Mouse (Mus musculus) MEL (cell line): Measurements from ENCODE around the gene Fn1. TPM values are rescaled to one million over a fixed set of nuclear protein-coding genes. Genes with fewer than 3 reads are reported as not detected.

ENCODE experiments used
- DNase-seq: peaks from one replicate; pipeline ENCODE4 v3.0.0; 2011; ENCODE audit warnings: low read depth, low spot score
- H3K27ac ChIP-seq: 2 replicates; pipeline ENCODE4 v1.5.1; 2012; ENCODE audit warnings: low read depth, mild to moderate bottlenecking, control low read depth, low read length, moderate library complexity; ENCODE audit not compliant: control insufficient read depth
- H3K27me3 ChIP-seq, 2 experiments: fragments of 150-350 bp in 1 of 2; sonication (generic) in 1 of 2; 2 replicates each; pipeline ENCODE4 v1.6.1; 2012; ENCODE audit warnings: low read length in 2 of 2, mild to moderate bottlenecking in 2 of 2, improper control_type of control experiment in 1 of 2, moderate library complexity in 1 of 2; ENCODE audit not compliant: insufficient read depth in 2 of 2, control insufficient read depth in 1 of 2
- H3K36me3 ChIP-seq, 2 experiments: 2 replicates each; pipeline ENCODE4 v1.6.1; 2012 to 2014; ENCODE audit warnings: low read length in 2 of 2, improper control_type of control experiment in 1 of 2, inconsistent platforms in 1 of 2, mild to moderate bottlenecking in 1 of 2; ENCODE audit not compliant: insufficient read depth in 2 of 2, control insufficient read depth in 1 of 2
- H3K4me1 ChIP-seq, 2 experiments: fragments of 150-350 bp in 1 of 2; sonication (generic) in 1 of 2; 2 replicates each; pipeline ENCODE4 v1.6.1; 2012; ENCODE audit warnings: low read length in 2 of 2, improper control_type of control experiment in 1 of 2, mild to moderate bottlenecking in 1 of 2; ENCODE audit not compliant: insufficient read depth in 2 of 2, control insufficient read depth in 1 of 2
- H3K4me3 ChIP-seq, 2 experiments: fragments of 150-350 bp in 1 of 2; sonication (generic) in 1 of 2; 2 replicates each; pipeline ENCODE4 v1.5.1; 2012; ENCODE audit warnings: low read depth in 2 of 2, low read length in 2 of 2, mild to moderate bottlenecking in 2 of 2, moderate library complexity in 2 of 2, control low read depth in 1 of 2, improper control_type of control experiment in 1 of 2; ENCODE audit not compliant: control insufficient read depth in 1 of 2, insufficient read depth in 1 of 2
- H3K79me2 ChIP-seq: 2 replicates; pipeline ENCODE4 v1.6.1; 2012; ENCODE audit warnings: mild to moderate bottlenecking, low read length, moderate library complexity; ENCODE audit not compliant: control insufficient read depth, poor library complexity, insufficient read depth
- H3K9ac ChIP-seq: 2 replicates; pipeline ENCODE4 v1.6.1; 2012; ENCODE audit warnings: low read depth, mild to moderate bottlenecking, control low read depth, low read length, moderate library complexity; ENCODE audit not compliant: control insufficient read depth, poor library complexity, severe bottlenecking
- H3K9me3 ChIP-seq: fragments of 150-350 bp; sonication (generic); replicated peaks from 2 replicates; pipeline ENCODE4 v1.6.1; 2012; ENCODE audit warnings: mild to moderate bottlenecking, low read length, improper control_type of control experiment, moderate library complexity; ENCODE audit not compliant: insufficient read depth
- BHLHE40 ChIP-seq: IDR thresholded peaks from 2 replicates; pipeline ENCODE4 v1.6.1; 2012; ENCODE audit warnings: low read depth, mild to moderate bottlenecking, inconsistent platforms, low read length, improper control_type of control experiment, borderline replicate concordance
- CHD1 ChIP-seq: IDR thresholded peaks from 2 replicates; pipeline ENCODE4 v1.6.1; 2012; ENCODE audit warnings: low read depth, mild to moderate bottlenecking, inconsistent platforms, low read length, improper control_type of control experiment
- E2F4 ChIP-seq: IDR thresholded peaks from 2 replicates; pipeline ENCODE4 v1.6.1; 2011; ENCODE audit warnings: low read depth, low read length, improper control_type of control experiment, borderline replicate concordance
- ELF1 ChIP-seq: IDR thresholded peaks from 2 replicates; pipeline ENCODE4 v1.6.1; 2014; ENCODE audit warnings: low read depth, mild to moderate bottlenecking, inconsistent platforms, low read length, improper control_type of control experiment, moderate library complexity
- ETS1 ChIP-seq: IDR thresholded peaks from 2 replicates; pipeline ENCODE4 v1.6.1; 2012; ENCODE audit warnings: low read depth, mild to moderate bottlenecking, inconsistent platforms, low read length, improper control_type of control experiment, moderate library complexity
- GABPA ChIP-seq: IDR thresholded peaks from 2 replicates; pipeline ENCODE4 v1.6.1; 2012; ENCODE audit warnings: low read depth, mild to moderate bottlenecking, inconsistent platforms, low read length, improper control_type of control experiment, moderate library complexity
- GATA1 ChIP-seq: IDR thresholded peaks from 2 replicates; pipeline ENCODE4 v1.6.1; 2011; ENCODE audit warnings: low read depth, low read length, improper control_type of control experiment
- HCFC1 ChIP-seq: IDR thresholded peaks from 2 replicates; pipeline ENCODE4 v1.6.1; 2012; ENCODE audit warnings: low read depth, mild to moderate bottlenecking, inconsistent platforms, low read length, improper control_type of control experiment, moderate library complexity
- JUND ChIP-seq: IDR thresholded peaks from 2 replicates; pipeline ENCODE4 v1.6.1; 2011; ENCODE audit warnings: low read depth, mild to moderate bottlenecking, improper control_type of control experiment, low read length
- KAT2A ChIP-seq: conservative IDR thresholded peaks from 2 replicates; pipeline ENCODE4 v1.6.1; 2012; ENCODE audit warnings: low read depth, low read length, improper control_type of control experiment, inconsistent platforms
- MAFK ChIP-seq: IDR thresholded peaks from 2 replicates; pipeline ENCODE4 v1.6.1; 2011; ENCODE audit warnings: low read depth, mild to moderate bottlenecking, low read length, improper control_type of control experiment, borderline replicate concordance
- MAX ChIP-seq: IDR thresholded peaks from 2 replicates; pipeline ENCODE4 v1.6.1; 2011; ENCODE audit warnings: low read length, improper control_type of control experiment
- MAZ ChIP-seq: IDR thresholded peaks from 2 replicates; pipeline ENCODE4 v1.6.1; 2012; ENCODE audit warnings: low read depth, mild to moderate bottlenecking, inconsistent platforms, low read length, improper control_type of control experiment
- MEF2A ChIP-seq: IDR thresholded peaks from 2 replicates; pipeline ENCODE4 v1.6.1; 2014; ENCODE audit warnings: low read depth, mild to moderate bottlenecking, inconsistent platforms, low read length, improper control_type of control experiment; ENCODE audit not compliant: poor library complexity, insufficient replicate concordance, severe bottlenecking; ENCODE audit errors: extremely low read depth
- MXI1 ChIP-seq: IDR thresholded peaks from 2 replicates; pipeline ENCODE4 v1.6.1; 2011; ENCODE audit warnings: mild to moderate bottlenecking, low read depth, low read length, improper control_type of control experiment
- MYB ChIP-seq: IDR thresholded peaks from 2 replicates; pipeline ENCODE4 v1.6.1; 2011; ENCODE audit warnings: mild to moderate bottlenecking, low read depth, low read length, improper control_type of control experiment
- NELFE ChIP-seq: IDR thresholded peaks from 2 replicates; pipeline ENCODE4 v1.6.1; 2011; ENCODE audit warnings: low read depth, low read length, improper control_type of control experiment
- NRF1 ChIP-seq: IDR thresholded peaks from 2 replicates; pipeline ENCODE4 v1.6.1; 2014; ENCODE audit warnings: low read depth, mild to moderate bottlenecking, inconsistent platforms, low read length, improper control_type of control experiment, moderate library complexity; ENCODE audit not compliant: poor library complexity, insufficient read depth, severe bottlenecking
- POLR2AphosphoS2 ChIP-seq: IDR thresholded peaks from 2 replicates; pipeline ENCODE4 v1.6.1; 2011; ENCODE audit warnings: low read length, improper control_type of control experiment
- POLR2AphosphoS5 ChIP-seq: IDR thresholded peaks from 2 replicates; pipeline ENCODE4 v1.6.1; 2012; ENCODE audit warnings: low read depth, borderline replicate concordance, mild to moderate bottlenecking, inconsistent platforms, low read length, moderate library complexity, mixed read lengths
- SIN3A ChIP-seq: IDR thresholded peaks from 2 replicates; pipeline ENCODE4 v1.6.1; 2012; ENCODE audit warnings: low read length, improper control_type of control experiment, inconsistent platforms
- SMC3 ChIP-seq: IDR thresholded peaks from 2 replicates; pipeline ENCODE4 v1.6.1; 2011; ENCODE audit warnings: low read depth, low read length, improper control_type of control experiment
- UBTF ChIP-seq: IDR thresholded peaks from 2 replicates; pipeline ENCODE4 v1.6.1; 2012; ENCODE audit warnings: low read depth, mild to moderate bottlenecking, inconsistent platforms, low read length, improper control_type of control experiment, moderate library complexity, borderline replicate concordance; ENCODE audit not compliant: insufficient read depth
- USF1 ChIP-seq: IDR thresholded peaks from 2 replicates; pipeline ENCODE4 v1.6.1; 2014; ENCODE audit warnings: low read depth, mild to moderate bottlenecking, inconsistent platforms, low read length, improper control_type of control experiment, moderate library complexity
- ZC3H11A ChIP-seq: IDR thresholded peaks from 2 replicates; pipeline ENCODE4 v1.6.1; 2012; ENCODE audit warnings: low read depth, mild to moderate bottlenecking, inconsistent platforms, low read length, improper control_type of control experiment
- ZKSCAN1 ChIP-seq: IDR thresholded peaks from 2 replicates; pipeline ENCODE4 v1.6.1; 2012; ENCODE audit warnings: low read depth, mild to moderate bottlenecking, inconsistent platforms, low read length, improper control_type of control experiment, moderate library complexity
- ZNF384 ChIP-seq: IDR thresholded peaks from 2 replicates; pipeline ENCODE4 v1.6.1; 2012; ENCODE audit warnings: low read depth, mild to moderate bottlenecking, inconsistent platforms, low read length, improper control_type of control experiment
- polyA plus RNA-seq, 2 experiments: library from polyadenylated mRNA; stranded (reverse) in 1 of 2; unstranded in 1 of 2; fragments of >175 nt in 1 of 2; fragments of >200 nt in 1 of 2; gene quantifications; 2 replicates each; pipeline versions ENCODE4 v1.2.1 to v1.2.4; 2012; ENCODE audit warnings: low replicate concordance in 2 of 2, low read depth in 1 of 2; ENCODE audit not compliant: insufficient read length in 2 of 2, insufficient read depth in 1 of 2, missing spikeins in 1 of 2
- total RNA-seq: library from RNA; depleted of rRNA; stranded (reverse); fragments of 300-350 nt; gene quantifications from 2 replicates; pipeline ENCODE4 v1.2.3, GENCODE M21; 2012

The Fn1 gene
- total and polyA plus RNA-seq, 3 experiments: 0.56 TPM; not detected in 2

DNA sequence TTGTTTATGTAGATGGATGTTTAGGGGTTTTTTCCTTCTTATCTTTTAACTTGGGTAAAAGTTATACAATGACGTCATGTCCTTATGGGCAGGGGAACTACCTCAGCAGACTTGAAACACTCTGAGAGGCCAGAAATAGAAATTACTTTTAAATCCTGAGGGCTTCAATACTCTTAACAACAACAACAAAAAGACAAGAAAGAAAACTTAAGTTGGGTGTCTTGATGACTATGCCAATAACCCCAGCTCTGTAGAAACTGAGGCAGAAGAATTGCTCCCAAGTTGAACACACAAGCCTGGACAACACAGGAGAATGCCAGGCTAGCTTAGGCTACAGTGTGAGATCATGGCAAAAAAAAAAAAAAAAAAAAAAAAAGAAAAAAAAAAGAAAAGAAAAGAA is 1.2 kb downstream of the Fn1 start:
- no peaks in the 10 kb centered on the region for H3K27me3 ChIP-seq
- H3K36me3 ChIP-seq: no peaks in the 10 kb centered on the region
- H3K27ac ChIP-seq: no peak overlapping the region
- TF ChIP-seq MEF2A: no peak
- TF ChIP-seq ETS1: no peak
- no peak for TF ChIP-seq ZKSCAN1
- no peak for TF ChIP-seq UBTF
- TF ChIP-seq MXI1: no peak
- no peak for TF ChIP-seq ZC3H11A
- TF ChIP-seq KAT2A: no peak
- no peak for TF ChIP-seq SMC3
- no peak for TF ChIP-seq MYB
- H3K4me1 ChIP-seq: no peaks in the 10 kb centered on the region
- no peak for DNase-seq
- no peak overlapping the region for H3K9ac ChIP-seq
- H3K4me3 ChIP-seq: no peak overlapping the region
- no peaks in the 10 kb centered on the region for H3K79me2 ChIP-seq
- no peaks in the 10 kb centered on the region for H3K9me3 ChIP-seq

- no peak overlapping the region for H3K27ac ChIP-seq
- no peak for TF ChIP-seq MYB
- no peak for TF ChIP-seq ETS1
- TF ChIP-seq POLR2AphosphoS5: no peak
- no peak for TF ChIP-seq NRF1
- no peak for TF ChIP-seq E2F4
- TF ChIP-seq JUND: no peak
- H3K36me3 ChIP-seq: no peaks in the 10 kb centered on the region
- no peaks in the 10 kb centered on the region for H3K9me3 ChIP-seq
- H3K79me2 ChIP-seq: no peaks in the 10 kb centered on the region
- H3K9ac ChIP-seq: no peak overlapping the region
- no peaks in the 10 kb centered on the region for H3K27me3 ChIP-seq
- no peak overlapping the region for H3K4me3 ChIP-seq
- H3K4me1 ChIP-seq: no peaks in the 10 kb centered on the region
- no peak for DNase-seq
Observed at GRCm38 (mm10) chr1:71651315-71651714, 1.7 kb downstream of the Fn1 start.

GRCm38 (mm10) chr1:71650741-71651140 is 2.3 kb downstream of the Fn1 start:
- H3K9ac ChIP-seq: no peak overlapping the region
- no peak for DNase-seq
- no peaks in the 10 kb centered on the region for H3K36me3 ChIP-seq
- H3K27ac ChIP-seq: no peak overlapping the region
- no peaks in the 10 kb centered on the region for H3K27me3 ChIP-seq
- H3K79me2 ChIP-seq: no peaks in the 10 kb centered on the region
- H3K4me3 ChIP-seq: no peak overlapping the region
- no peaks in the 10 kb centered on the region for H3K9me3 ChIP-seq
- H3K4me1 ChIP-seq: no peaks in the 10 kb centered on the region
- TF ChIP-seq CHD1: no peak
- no peak for TF ChIP-seq BHLHE40
- TF ChIP-seq SIN3A: no peak
- no peak for TF ChIP-seq ELF1
- TF ChIP-seq POLR2AphosphoS2: no peak
- TF ChIP-seq E2F4: no peak
- no peak for TF ChIP-seq MAFK
- no peak for TF ChIP-seq JUND
- no peak for TF ChIP-seq MXI1
- TF ChIP-seq NELFE: no peak
- TF ChIP-seq HCFC1: no peak
- TF ChIP-seq USF1: no peak
- no peak for TF ChIP-seq ETS1
- TF ChIP-seq GATA1: no peak
- no peak for TF ChIP-seq MAZ
- TF ChIP-seq ZNF384: no peak
- no peak for TF ChIP-seq MAX
- TF ChIP-seq GABPA: no peak
